Mouse (Mus musculus) liver, postnatal 0 days (tissue): ENCODE measurements around the gene Clic4.

Experiments used
- CTCF ChIP-seq: sonication (generic); IDR thresholded peaks from 2 replicates; pipeline ENCODE4 v1.5.1; 2016; ENCODE audit warnings: antibody characterized with exemption, low read depth
- EP300 ChIP-seq: IDR thresholded peaks from 2 replicates; pipeline ENCODE4 v1.6.1; 2016; ENCODE audit warnings: antibody characterized with exemption, low read depth, mild to moderate bottlenecking

DNA sequence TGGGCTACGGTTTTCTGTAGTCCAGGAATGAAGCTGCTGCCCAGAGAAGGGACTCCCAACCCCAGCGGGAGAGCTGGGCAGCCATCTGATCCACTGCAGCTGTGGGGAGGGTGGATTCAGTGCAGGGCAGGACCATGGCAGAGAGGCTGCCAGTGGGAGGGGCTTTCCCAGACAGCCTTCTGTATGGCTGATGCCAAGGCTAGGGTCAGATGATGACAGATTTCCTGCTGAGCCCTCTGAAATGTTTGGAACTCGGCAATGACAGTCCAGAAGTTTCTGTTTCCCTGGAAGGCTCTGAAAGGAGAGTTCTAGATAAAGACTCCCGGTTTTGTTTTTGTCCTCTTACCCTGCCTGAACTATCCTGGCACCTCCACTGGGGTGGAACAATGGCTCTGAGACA lies 40.1 kb upstream of the Clic4 start:
- TF ChIP-seq CTCF (no peak), EP300 (no peak)
